8 mouse cellular contexts compared by ENCODE assay signal in genomic region chr6:113045575-113045974, GRCm38 (mm10). TPM values are rescaled to one million over a fixed set of nuclear protein-coding genes. Genes with fewer than 3 reads are reported as not detected.
DNase-seq lines count a peak whose midpoint lies in the region; ATAC-seq and TF ChIP-seq lines count a peak whose summit lies in the region.

No protein-coding gene starts in this region.

- no peak for TF ChIP-seq EP300 in liver, embryonic 14.5 days (IDR thresholded peaks at IDR 0.05; ENCODE audit: low read depth)

- no peaks in the 10 kb centered on the region for H3K27me3 ChIP-seq in forebrain, postnatal 0 days (ENCODE audit: insufficient read depth, low read length)
- H3K27me3 ChIP-seq in liver, embryonic 14.5 days (ENCODE audit: control insufficient read depth, insufficient read depth, low read length), result no peaks in the 10 kb centered on the region

- H3K9ac ChIP-seq in forebrain, postnatal 0 days, result peak overlapping the region; percentile 73
- peak overlapping the region; percentile 79 for H3K9ac ChIP-seq in liver, embryonic 14.5 days (replicated peaks)

- H3K4me3 ChIP-seq in lung, adult 2 months (replicated peaks; ENCODE audit: extremely low read depth, low read depth, low read length), result peak overlapping the region; percentile 93
- H3K4me3 ChIP-seq in bone marrow, adult 2 months (replicated peaks; ENCODE audit: control insufficient read depth, low read depth, low read length), result peak overlapping the region; percentile 84
- H3K4me3 ChIP-seq in forebrain, postnatal 0 days (ENCODE audit: low read depth, low read length), result peak overlapping the region; percentile 77
- peak overlapping the region; percentile 83 to 93 for H3K4me3 ChIP-seq in liver, embryonic 14.5 days (ENCODE audit: insufficient read depth in 1 of 2, low read depth in 2 of 2, low read length in 2 of 2)

- under 1% methylated on average over 11 of the region's 11 CpGs for WGBS in lung, adult 2 months
- WGBS in bone marrow, adult 2 months, result 0% methylated on average over 11 of the region's 11 CpGs
- under 1% methylated on average over 11 of the region's 11 CpGs for WGBS in forebrain, postnatal 0 days
- WGBS in liver, embryonic 14.5 days (ENCODE audit: insufficient replicate concordance), result under 1% methylated on average over 11 of the region's 11 CpGs

- DNase-seq in lung, adult 2 months, result no peak
- DNase-seq in lung, postnatal 36 days, result no peak
- DNase-seq in forebrain, postnatal 0 days, result no peak
- no peak for DNase-seq in liver, embryonic 14.5 days (ENCODE audit: low read depth in 3 of 3, low spot score in 3 of 3)
- peak; percentile 24 for DNase-seq in testis, postnatal 14 days (ENCODE audit: low spot score)
- no peak for DNase-seq in spleen, postnatal 4 days (ENCODE audit: low spot score in 2 of 2)
- DNase-seq in T-cell, adult 2 months (ENCODE audit: low spot score), result no peak

- no peak for TF ChIP-seq CTCF in lung, adult 2 months (IDR thresholded peaks at IDR 0.05; ENCODE audit: insufficient read depth, low read length)
- no peak for TF ChIP-seq CTCF in bone marrow, adult 2 months (IDR thresholded peaks at IDR 0.05; ENCODE audit: control insufficient read depth, insufficient read depth, low read length)
- no peak for TF ChIP-seq CTCF in forebrain, postnatal 0 days (IDR thresholded peaks at IDR 0.05; ENCODE audit: low read depth)
- TF ChIP-seq CTCF in liver, embryonic 14.5 days (IDR thresholded peaks at IDR 0.05; ENCODE audit: low read depth), result no peak

- no peak for TF ChIP-seq POLR2A in lung, adult 2 months (IDR thresholded peaks at IDR 0.05; ENCODE audit: borderline replicate concordance, extremely low read depth, low read depth, low read length)
- TF ChIP-seq POLR2A in bone marrow, adult 2 months (IDR thresholded peaks at IDR 0.05; ENCODE audit: borderline replicate concordance, control insufficient read depth, low read depth, low read length), result no peak

- peak; percentile 29 for ATAC-seq in forebrain, postnatal 0 days
- peak; percentile 8; the same call in 1 of the 2 replicates for ATAC-seq in liver, embryonic 14.5 days (ENCODE audit: insufficient read depth)

- peak overlapping the region; percentile 80 for H3K27ac ChIP-seq in bone marrow, adult 2 months (ENCODE audit: control insufficient read depth, insufficient read depth, low read depth, low read length, poor library complexity)
- peak overlapping the region; percentile 91 for H3K27ac ChIP-seq in forebrain, postnatal 0 days (ENCODE audit: low read depth, low read length)
- peak overlapping the region; percentile 94 for H3K27ac ChIP-seq in liver, embryonic 14.5 days

- peaks cover 8% of the 10 kb centered on the region for H3K36me3 ChIP-seq in forebrain, postnatal 0 days (ENCODE audit: insufficient read depth)
- peaks cover 11% of the 10 kb centered on the region for H3K36me3 ChIP-seq in liver, embryonic 14.5 days (replicated peaks; ENCODE audit: control insufficient read depth, insufficient read depth, low read depth)

- H3K4me1 ChIP-seq in lung, adult 2 months (ENCODE audit: control insufficient read depth, insufficient read depth, low read length), result peaks cover 6% of the 10 kb centered on the region; the same call in 1 of the 2 replicates
- H3K4me1 ChIP-seq in bone marrow, adult 2 months (ENCODE audit: control insufficient read depth, insufficient read depth, low read length), result no peaks in the 10 kb centered on the region; the same call in 1 of the 2 replicates
- peaks cover 12% of the 10 kb centered on the region for H3K4me1 ChIP-seq in forebrain, postnatal 0 days (ENCODE audit: insufficient read depth)
- peaks cover 39 to 44% of the 10 kb centered on the region in 2 experiments for H3K4me1 ChIP-seq in liver, embryonic 14.5 days (replicated peaks; ENCODE audit: control insufficient read depth in 2 of 2, insufficient read depth in 2 of 2, low read length in 1 of 2)

- no peaks in the 10 kb centered on the region for H3K9me3 ChIP-seq in forebrain, postnatal 0 days (ENCODE audit: low read length)
- no peaks in the 10 kb centered on the region for H3K9me3 ChIP-seq in liver, embryonic 14.5 days (ENCODE audit: control insufficient read depth, low read length)

- peak overlapping the region; percentile 91 for H3K4me2 ChIP-seq in forebrain, postnatal 0 days (ENCODE audit: low read depth)
- peak overlapping the region; percentile 92 for H3K4me2 ChIP-seq in liver, embryonic 14.5 days (ENCODE audit: low read depth)

RNA-seq across cellular contexts. Expression of gene Thumpd3, which starts 0.5 kb away (rescaled TPM):
- 3.5 and 5.8 TPM in 2 replicates for polyA plus RNA-seq in lung, adult 2 months (2012; rRNA removed)
- 28.8 and 34.7 TPM in 2 replicates for polyA plus RNA-seq in bone marrow, adult 2 months (2011; ENCODE audit: insufficient read depth, insufficient read length, low replicate concordance, missing spikeins)
- 50.2 and 64.7 TPM in 2 replicates for total RNA-seq in forebrain, postnatal 0 days (2014; rRNA removed)
- 47.7 and 48.7 TPM in 2 replicates for polyA plus RNA-seq in forebrain, postnatal 0 days (2015; fragmentation: Nextera tagmentation; extraction: Ambion mirVana)
- polyA plus RNA-seq in liver, embryonic 14.5 days (2012; rRNA removed), result 14.0 and 19.6 TPM in 2 replicates
- polyA plus RNA-seq in liver, embryonic 14.5 days (2014; fragmentation: Nextera tagmentation; extraction: Ambion mirVana), result 35.4 and 35.7 TPM in 2 replicates

RNA-seq across cellular contexts. Expression of gene Setd5, which starts 31.6 kb away (rescaled TPM):
- 28.7 and 30.6 TPM in 2 replicates for polyA plus RNA-seq in lung, adult 2 months (2012; rRNA removed)
- 25.6 and 45.1 TPM in 2 replicates for polyA plus RNA-seq in bone marrow, adult 2 months (2011; ENCODE audit: insufficient read depth, insufficient read length, low replicate concordance, missing spikeins)
- 75.8 and 103 TPM in 2 replicates for total RNA-seq in forebrain, postnatal 0 days (2014; rRNA removed)
- polyA plus RNA-seq in forebrain, postnatal 0 days (2015; fragmentation: Nextera tagmentation; extraction: Ambion mirVana), result 30.8 and 48.6 TPM in 2 replicates
- 10.5 and 11.8 TPM in 2 replicates for polyA plus RNA-seq in liver, embryonic 14.5 days (2012; rRNA removed)
- 14.1 and 16.2 TPM in 2 replicates for polyA plus RNA-seq in liver, embryonic 14.5 days (2014; fragmentation: Nextera tagmentation; extraction: Ambion mirVana)
